Mouse (Mus musculus): ENCODE results near the gene Zfc3h1.

The Zfc3h1 gene

GRCm38 (mm10) chr10:115383644-115384220 lies 1.0 kb upstream of the Zfc3h1 start:
- peak; percentile 52 for DNase-seq (ENCODE audit: extremely low spot score, low read depth, low spot score)

DNA sequence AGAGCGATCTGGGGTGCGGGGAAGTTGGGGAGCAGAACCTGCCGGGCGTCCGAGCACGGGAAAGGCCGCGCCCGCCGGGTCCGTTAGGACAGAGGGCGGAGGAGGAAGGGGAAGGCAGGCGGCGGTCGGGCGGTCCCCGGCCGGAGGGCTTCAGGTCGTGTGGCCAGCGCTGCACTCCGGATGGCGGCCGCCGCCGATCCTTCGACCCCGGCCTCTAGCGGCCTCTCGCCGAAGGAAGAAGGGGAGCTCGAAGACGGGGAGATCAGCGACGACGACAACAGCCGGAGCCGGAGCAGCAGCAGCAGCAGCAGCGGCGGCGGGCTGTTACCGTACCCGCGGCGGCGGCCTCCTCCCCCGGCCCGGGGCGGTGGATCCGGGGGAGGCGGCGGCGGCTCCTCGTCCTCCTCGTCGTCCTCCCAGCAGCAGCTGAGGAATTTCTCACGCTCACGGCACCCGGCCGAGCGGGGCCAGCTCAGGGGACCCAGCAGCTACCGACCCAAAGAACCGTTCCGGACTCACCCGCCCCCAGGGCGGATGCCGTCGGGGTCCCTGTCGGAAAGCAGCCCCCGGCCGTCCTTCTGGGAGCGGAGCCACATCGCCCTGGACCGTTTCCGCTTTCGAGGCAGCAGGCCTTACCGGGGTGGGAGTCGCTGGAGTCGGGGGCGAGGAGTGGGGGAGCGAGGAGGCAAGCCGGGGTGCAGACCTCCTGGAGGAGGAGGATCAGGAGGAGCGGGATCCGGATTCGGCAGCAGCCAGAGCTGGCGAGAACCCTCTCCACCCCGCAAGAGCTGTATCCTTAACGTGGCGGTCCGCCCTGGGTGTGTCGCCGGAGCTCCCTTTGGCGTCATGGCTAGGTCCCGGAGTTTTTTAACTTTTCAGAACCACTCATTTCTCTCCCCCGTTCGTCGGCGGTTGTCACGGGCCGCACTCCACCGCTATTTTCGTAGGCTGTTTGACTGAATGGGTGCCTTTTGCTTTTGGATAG lies 551 bp downstream of the Zfc3h1 start:
- no peak for DNase-seq (ENCODE audit: extremely low spot score, low read depth, low spot score)

DNA sequence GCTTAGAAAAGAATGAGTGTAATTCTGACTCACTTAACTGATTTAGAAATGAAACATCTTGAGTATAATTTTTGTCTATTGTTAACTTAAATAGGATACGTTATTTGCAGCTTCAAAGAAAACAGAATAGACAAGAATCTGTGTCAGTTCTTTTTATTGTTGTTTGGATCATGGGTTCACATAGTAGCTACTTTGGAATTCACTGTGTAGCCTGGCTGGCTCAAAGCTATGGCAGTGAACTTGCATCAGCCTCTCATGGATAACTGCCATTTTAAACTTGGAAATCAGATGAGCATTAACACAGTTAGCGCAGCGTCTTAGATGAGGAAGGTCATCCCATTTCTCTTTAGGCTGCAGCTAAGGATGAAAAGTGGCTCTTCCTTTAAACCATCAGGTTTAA lies 3.1 kb downstream of the Zfc3h1 start:
- DNase-seq (ENCODE audit: extremely low spot score, low read depth, low spot score), result no peak

- DNase-seq (ENCODE audit: extremely low spot score, low read depth, low spot score), result no peak
Measured at GRCm38 (mm10) chr10:115391076-115391475, 6.3 kb downstream of the Zfc3h1 start.

DNA sequence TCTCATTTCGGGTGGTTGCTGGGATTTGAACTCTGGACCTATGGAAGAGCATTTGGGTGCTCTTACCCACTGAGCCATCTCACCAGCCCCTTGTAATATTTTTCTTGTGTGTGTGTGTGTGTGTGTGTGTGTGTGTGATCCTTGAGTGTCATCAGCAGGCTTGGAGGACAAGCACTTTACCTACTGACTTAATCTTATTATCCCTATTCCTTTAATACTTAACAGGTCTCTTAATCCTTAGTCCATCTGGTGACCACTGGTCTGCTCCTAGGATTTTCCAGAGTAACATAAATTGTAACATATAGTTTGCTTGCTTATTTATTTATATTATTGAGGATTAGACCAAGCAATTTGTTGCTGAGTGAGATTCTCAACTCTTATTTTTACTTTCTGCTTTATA lies 7.1 kb downstream of the Zfc3h1 start:
- no peak for DNase-seq (ENCODE audit: extremely low spot score, low read depth, low spot score)

- DNase-seq (ENCODE audit: extremely low spot score, low read depth, low spot score), result peak; percentile 26
Measured at GRCm38 (mm10) chr10:115406393-115406792, 21.6 kb downstream of the Zfc3h1 start.

GRCm38 (mm10) chr10:115413496-115413895 lies 28.7 kb downstream of the Zfc3h1 start:
- no peak for DNase-seq (ENCODE audit: extremely low spot score, low read depth, low spot score)

DNA sequence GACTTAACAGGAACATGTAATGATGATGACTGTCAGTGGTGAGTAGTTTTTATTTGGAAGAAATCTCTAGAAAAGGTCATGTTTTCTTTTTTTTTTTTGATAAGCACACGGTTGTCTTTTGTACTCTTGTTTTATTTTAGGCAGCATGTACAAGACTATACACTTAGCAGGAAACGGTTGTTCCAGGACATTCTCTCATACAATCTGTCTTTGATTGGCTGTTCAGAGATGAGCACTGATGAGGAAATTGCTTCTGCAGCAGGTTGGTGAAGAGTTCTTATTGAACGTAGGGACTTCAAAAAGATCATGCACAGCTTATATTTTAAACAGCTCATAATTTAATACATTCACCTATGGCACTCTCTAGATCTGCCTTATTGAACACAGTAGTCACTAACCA lies 29.3 kb downstream of the Zfc3h1 start:
- no peak for DNase-seq (ENCODE audit: extremely low spot score, low read depth, low spot score)

DNA sequence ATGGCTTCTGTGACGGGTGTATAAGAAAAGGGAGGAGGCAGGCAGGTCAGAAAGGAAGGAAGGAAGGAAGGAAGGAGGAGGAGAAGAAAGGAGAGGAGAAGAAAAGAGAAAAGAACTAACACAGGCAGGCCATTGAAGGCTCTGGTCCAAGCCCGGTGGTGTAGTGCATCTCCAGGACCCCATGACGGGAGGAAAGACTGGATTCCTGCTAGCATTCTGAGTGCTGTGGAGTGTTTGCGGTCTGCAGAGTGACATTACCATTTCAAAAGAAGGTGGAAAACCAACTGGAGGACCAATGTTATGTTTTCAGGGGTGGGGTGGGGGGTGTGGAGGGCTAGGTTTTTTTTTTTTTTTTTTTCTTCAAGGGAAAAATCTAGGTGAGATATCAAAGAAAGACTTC lies 37.2 kb downstream of the Zfc3h1 start:
- DNase-seq (ENCODE audit: extremely low spot score, low read depth, low spot score), result no peak

GRCm38 (mm10) chr10:115425351-115425750 lies 40.6 kb downstream of the Zfc3h1 start:
- no peak for DNase-seq (ENCODE audit: extremely low spot score, low read depth, low spot score)

DNA sequence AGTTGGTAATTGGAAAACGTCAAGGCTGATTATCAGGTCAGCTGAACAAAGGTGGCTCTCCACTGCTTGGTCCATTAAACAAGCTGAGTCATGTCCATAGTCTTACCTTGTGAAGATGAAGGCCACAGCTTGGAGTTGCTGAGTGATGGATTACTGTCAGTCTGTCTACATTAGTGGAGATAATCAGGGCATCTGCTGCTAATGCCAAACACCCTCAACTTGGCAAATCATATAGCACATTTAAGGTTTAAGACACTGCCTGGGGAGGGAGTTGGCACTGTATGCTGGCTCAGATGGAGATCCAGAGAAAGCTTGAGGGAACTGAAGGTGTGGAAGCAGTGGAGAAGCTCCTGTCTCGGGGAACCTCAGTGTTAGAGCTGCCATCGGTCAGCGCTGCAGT lies 52.5 kb downstream of the Zfc3h1 start:
- DNase-seq (ENCODE audit: extremely low spot score, low read depth, low spot score), result no peak

DNA sequence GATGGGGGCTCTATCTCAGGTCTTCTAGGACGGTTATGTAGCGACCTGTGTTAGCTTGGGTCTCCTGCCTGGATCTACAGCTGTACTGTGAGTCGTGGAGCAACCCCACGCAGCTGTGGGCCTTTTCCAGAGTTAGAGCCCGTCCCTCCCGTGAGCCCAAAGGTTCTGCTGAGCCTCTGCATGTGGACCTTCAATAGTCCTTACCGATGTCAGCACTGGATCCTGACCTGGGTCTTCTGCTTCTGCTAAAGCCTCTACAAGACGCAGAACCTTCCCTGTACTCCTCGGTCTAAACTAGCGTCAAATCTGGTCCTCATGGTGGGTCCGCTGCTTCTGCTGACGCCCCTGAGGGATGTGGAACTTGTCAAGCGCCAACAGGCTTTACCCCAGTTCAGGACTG lies 63.9 kb downstream of the Zfc3h1 start:
- no peak for DNase-seq (ENCODE audit: extremely low spot score, low read depth, low spot score)

- DNase-seq (ENCODE audit: extremely low spot score, low read depth, low spot score), result no peak
Measured at GRCm38 (mm10) chr10:115457368-115458021, 72.7 kb downstream of the Zfc3h1 start.

DNA sequence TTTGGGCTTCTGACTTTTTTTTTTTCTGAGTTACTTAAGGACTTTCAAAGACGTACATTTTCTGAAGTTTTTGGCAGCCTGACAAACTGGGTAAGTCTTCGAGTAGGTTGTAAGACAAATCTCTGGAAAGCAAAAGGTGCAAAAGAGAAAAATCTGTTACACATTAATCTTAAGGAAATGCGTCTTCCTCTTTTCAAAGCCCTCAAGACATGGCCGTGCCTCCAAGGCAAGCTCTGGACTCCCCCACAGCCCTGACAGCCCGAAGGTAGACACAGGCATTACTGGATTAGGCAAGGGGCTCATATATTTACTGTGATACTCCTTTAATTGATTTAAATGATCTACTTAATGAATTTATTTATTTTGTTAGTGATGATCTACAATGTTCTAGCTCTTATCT lies 77.9 kb downstream of the Zfc3h1 start:
- no peak for DNase-seq (ENCODE audit: extremely low spot score, low read depth, low spot score)

- no peak for DNase-seq (ENCODE audit: extremely low spot score, low read depth, low spot score)
Measured at GRCm38 (mm10) chr10:115465072-115465471, 80.3 kb downstream of the Zfc3h1 start.

DNA sequence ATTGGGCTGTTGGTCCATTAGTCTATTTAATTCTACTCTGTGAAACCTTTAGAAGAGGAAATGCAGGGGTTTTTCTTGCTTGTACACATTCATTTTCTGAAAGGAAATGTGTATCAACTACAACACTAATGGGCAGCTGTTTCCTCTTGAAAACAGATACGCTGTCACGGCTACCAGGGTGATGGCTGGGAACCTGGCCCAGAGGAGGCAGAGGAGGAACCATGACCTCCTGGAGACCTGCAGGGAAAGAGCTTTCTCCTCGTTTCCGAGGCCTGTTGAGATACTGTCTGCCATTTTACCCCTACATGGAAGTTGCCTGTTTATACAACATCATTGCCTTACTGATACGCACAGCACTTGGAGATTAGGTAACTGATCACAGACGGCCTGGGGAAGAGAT lies 81.0 kb downstream of the Zfc3h1 start:
- no peak for DNase-seq (ENCODE audit: extremely low spot score, low read depth, low spot score)

DNA sequence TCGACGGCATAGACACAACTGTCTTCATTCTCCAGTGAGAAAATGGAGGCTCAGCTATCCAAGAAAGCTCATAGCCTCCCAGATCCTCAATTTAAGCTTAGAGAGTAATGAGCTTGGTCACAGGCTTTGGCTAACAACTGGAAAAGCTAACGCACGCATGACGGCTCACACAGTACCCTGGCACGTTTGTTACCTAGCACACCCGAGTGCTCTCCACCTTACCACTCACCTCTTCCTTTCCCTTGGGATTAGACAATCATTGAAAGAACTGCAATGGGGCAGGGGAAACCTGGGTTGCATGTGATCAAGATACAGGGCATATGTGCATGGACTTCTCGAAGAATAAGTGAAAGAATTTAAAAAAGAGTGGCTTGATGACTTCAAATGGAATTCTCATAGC lies 83.2 kb downstream of the Zfc3h1 start:
- no peak for DNase-seq (ENCODE audit: extremely low spot score, low read depth, low spot score)

- no peak for DNase-seq (ENCODE audit: extremely low spot score, low read depth, low spot score)
Measured at GRCm38 (mm10) chr10:115468632-115469031, 83.9 kb downstream of the Zfc3h1 start.

GRCm38 (mm10) chr10:115469040-115469439 lies 84.3 kb downstream of the Zfc3h1 start:
- DNase-seq (ENCODE audit: extremely low spot score, low read depth, low spot score), result no peak

- no peak for DNase-seq (ENCODE audit: extremely low spot score, low read depth, low spot score)
Measured at GRCm38 (mm10) chr10:115470621-115471334, 86.0 kb downstream of the Zfc3h1 start.
